Mouse (Mus musculus): ENCODE results near the gene Crybb1. TPM values are rescaled to one million over a fixed set of nuclear protein-coding genes. Genes with fewer than 3 reads are reported as not detected.

The Crybb1 gene
- polyA plus RNA-seq, 1 experiment from 2014 or later = 0.73 TPM

Other genes with a start within 250 kb of the Crybb1 start
- gene Cryba4, start 3.3 kb upstream of the Crybb1 start, polyA plus RNA-seq (2014; fragmentation: Nextera tagmentation; extraction: Ambion mirVana) = 0.48 and 1.1 TPM in 2 replicates
- gene Tpst2, start 20.9 kb downstream of the Crybb1 start, polyA plus RNA-seq (2014; fragmentation: Nextera tagmentation; extraction: Ambion mirVana) = 30.9 and 34.3 TPM in 2 replicates
- gene Tfip11, start 70.5 kb downstream of the Crybb1 start, polyA plus RNA-seq (2014; fragmentation: Nextera tagmentation; extraction: Ambion mirVana) = 32.5 and 33.7 TPM in 2 replicates
- 46.1 and 52.2 TPM in 2 replicates for gene Srrd, start 87.2 kb downstream of the Crybb1 start, polyA plus RNA-seq (2014; fragmentation: Nextera tagmentation; extraction: Ambion mirVana)
- 32.9 and 35.4 TPM in 2 replicates for gene Hps4, start 87.3 kb downstream of the Crybb1 start, polyA plus RNA-seq (2014; fragmentation: Nextera tagmentation; extraction: Ambion mirVana)
- 0.29 TPM in 1 of 2 replicates, not detected in the other for gene Gm6583, start 100.2 kb downstream of the Crybb1 start, polyA plus RNA-seq (2014; fragmentation: Nextera tagmentation; extraction: Ambion mirVana)
- gene Asphd2, start 139.1 kb downstream of the Crybb1 start, polyA plus RNA-seq (2014; fragmentation: Nextera tagmentation; extraction: Ambion mirVana) = 50.7 and 54.1 TPM in 2 replicates
- gene Gm6588, start 193.6 kb downstream of the Crybb1 start, polyA plus RNA-seq (2014; fragmentation: Nextera tagmentation; extraction: Ambion mirVana) = not detected in 2 replicates

Data from forebrain, embryonic 11.5 days (tissue).